Mouse (Mus musculus) embryonic facial prominence, embryonic 14.5 days (tissue): ENCODE results near the gene Ckap4. TPM values are rescaled to one million over a fixed set of nuclear protein-coding genes. Genes with fewer than 3 reads are reported as not detected.
A peak's percentile ranks its signal among the peaks of the same experiment; 100 is the strongest.

Source experiments
- ATAC-seq: fragments of 200-750 bp; cut with Nextera tagmentation; 2 replicates; pipeline ENCODE4 v1.8.0; 2017; ENCODE audit warnings: low read depth, moderate number of reproducible peaks, moderate TSS enrichment
- DNase-seq: peaks from one replicate; pipeline ENCODE4 v3.0.0-alpha.2; 2015; ENCODE audit warnings: low spot score
- H3K27ac ChIP-seq: fragments of 300-500 bp; sonication (generic); replicated peaks from 2 replicates; pipeline ENCODE4 v1.5.1; 2014; ENCODE audit warnings: low read depth, mild to moderate bottlenecking, low read length, moderate library complexity
- H3K27me3 ChIP-seq: fragments of 300-500 bp; sonication (generic); replicated peaks from 2 replicates; pipeline ENCODE4 v1.6.1; 2014; ENCODE audit warnings: low read length; ENCODE audit not compliant: control insufficient read depth, insufficient read depth
- H3K36me3 ChIP-seq: fragments of 300-500 bp; sonication (generic); 2 replicates; pipeline ENCODE4 v1.6.1; 2014; ENCODE audit warnings: low read length, mixed read lengths; ENCODE audit not compliant: control insufficient read depth, insufficient read depth
- H3K4me1 ChIP-seq: fragments of 300-500 bp; sonication (generic); 2 replicates; pipeline ENCODE4 v1.6.1; 2014; ENCODE audit warnings: antibody characterized with exemption, low read length; ENCODE audit not compliant: control insufficient read depth, insufficient read depth
- H3K4me2 ChIP-seq: fragments of 300-500 bp; sonication (generic); 2 replicates; pipeline ENCODE4 v1.6.1; 2014; ENCODE audit warnings: low read depth, mild to moderate bottlenecking, low read length, moderate library complexity, mixed read lengths
- H3K4me3 ChIP-seq: fragments of 300-500 bp; sonication (generic); 2 replicates; pipeline ENCODE4 v1.5.1; 2014; ENCODE audit warnings: low read depth, mild to moderate bottlenecking, low read length
- H3K9ac ChIP-seq: fragments of 300-500 bp; sonication (generic); 2 replicates; pipeline ENCODE4 v1.6.1; 2014; ENCODE audit warnings: low read depth, mild to moderate bottlenecking, low read length, moderate library complexity, mixed read lengths
- H3K9me3 ChIP-seq: fragments of 300-500 bp; sonication (generic); 2 replicates; pipeline ENCODE4 v1.6.1; 2016; ENCODE audit warnings: low read length; ENCODE audit not compliant: control insufficient read depth
- WGBS: fragments of 180-500 bp; shearing (Covaris S2); extraction: QIAGEN DNeasy Blood & Tissue Kit; methylation state at CpG from one replicate; pipeline ENCODE4 v1.1.7; 2014; 5-methylcytosine and 5-hydroxymethylcytosine counted together
- polyA plus RNA-seq: library from polyadenylated mRNA; unstranded; fragments of >200 nt; fragmentation: Nextera tagmentation; extraction: Ambion mirVana; gene quantifications from 2 replicates; pipeline ENCODE4 v1.2.1, GENCODE M21; 2014

The Ckap4 gene
- polyA plus RNA-seq, 1 experiment from 2014 or later: 203 TPM

DNA sequence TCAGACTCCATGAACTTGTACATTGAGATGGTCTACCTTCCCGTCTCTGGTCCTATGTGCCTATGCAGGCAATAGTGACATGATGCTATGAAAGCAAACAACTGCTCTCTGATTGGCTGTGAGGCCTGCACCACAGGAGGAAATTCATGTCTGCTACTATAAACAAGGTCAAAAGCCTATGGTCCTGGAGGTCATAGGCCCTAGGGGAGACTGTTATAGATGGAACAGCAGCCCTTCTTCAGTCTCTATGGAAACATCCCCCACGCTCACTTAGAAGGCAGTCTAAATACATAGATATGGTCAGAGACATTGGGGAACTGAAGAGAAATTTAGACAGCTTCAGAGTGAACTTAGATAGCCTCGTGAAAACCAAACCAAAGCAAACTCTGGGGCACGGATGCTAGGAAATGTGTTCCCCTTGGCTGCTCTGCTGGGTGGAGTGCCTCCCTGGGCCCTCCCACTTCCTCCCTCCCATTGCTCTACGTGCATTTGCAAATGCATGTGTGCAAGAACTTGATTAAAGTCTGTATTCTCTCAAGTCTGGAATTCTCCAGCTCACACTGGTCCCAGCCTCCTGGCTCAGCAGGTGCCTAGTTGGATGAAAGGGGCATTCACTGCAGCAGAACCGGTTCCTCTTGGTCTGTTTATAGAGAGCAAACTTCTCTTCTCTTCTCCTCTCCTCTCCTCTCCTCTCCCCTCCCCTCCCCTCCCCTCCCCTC lies 20.6 kb upstream of the Ckap4 start:
- no peak for ATAC-seq

DNA sequence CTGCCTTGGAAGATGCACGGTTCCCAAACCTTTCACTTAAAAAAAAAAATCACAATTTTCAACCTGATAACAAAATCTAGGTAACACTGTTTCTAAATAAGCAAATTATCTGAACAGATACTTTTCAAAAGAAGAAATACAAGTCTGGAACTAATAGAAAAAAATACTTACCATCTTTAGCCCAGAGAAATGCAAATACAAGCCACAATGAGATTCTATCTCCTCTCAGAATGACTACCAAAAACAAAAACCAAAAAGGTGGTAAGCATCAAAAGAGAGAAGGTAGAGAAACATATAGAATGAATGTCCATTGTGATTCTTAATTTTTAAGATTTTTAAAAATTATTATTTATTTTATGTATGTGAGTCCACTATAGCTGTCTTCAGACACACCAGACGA lies 18.6 kb upstream of the Ckap4 start:
- H3K4me1 ChIP-seq: no peaks in the 10 kb centered on the region
- no peak overlapping the region for H3K4me2 ChIP-seq
- H3K9ac ChIP-seq: no peak overlapping the region
- no peaks in the 10 kb centered on the region for H3K9me3 ChIP-seq
- DNase-seq (no peak), ATAC-seq (no peak)
- H3K4me3 ChIP-seq: no peak overlapping the region
- H3K27ac ChIP-seq: no peak overlapping the region
- H3K27me3 ChIP-seq: no peaks in the 10 kb centered on the region
- WGBS: 91% methylated on average over 2 of the region's 2 CpGs
- no peaks in the 10 kb centered on the region for H3K36me3 ChIP-seq

More for the DNA sequence above, 20.6 kb upstream of the Ckap4 start:
- no peak overlapping the region for H3K4me3 ChIP-seq
- DNase-seq: peak; percentile 50
- no peak overlapping the region for H3K27ac ChIP-seq
- H3K4me1 ChIP-seq: no peaks in the 10 kb centered on the region
- no peak overlapping the region for H3K4me2 ChIP-seq
- H3K27me3 ChIP-seq: no peaks in the 10 kb centered on the region
- H3K9me3 ChIP-seq: 0 out of 2 replicates have a peak, but pooled peaks cover 8% of the 10 kb centered on the region
- no peaks in the 10 kb centered on the region for H3K36me3 ChIP-seq
- H3K9ac ChIP-seq: no peak overlapping the region
- whole genome bisulfite sequencing: 30% methylated on average over 6 of the region's 6 CpGs

GRCm38 (mm10) chr10:84551846-84552245 lies 18.0 kb upstream of the Ckap4 start:
- Histone ChIP-seq H3K36me3 (no peaks in the 10 kb centered on the region), H3K27ac (no peak overlapping the region), H3K4me1 (no peaks in the 10 kb centered on the region), H3K9me3 (no peaks in the 10 kb centered on the region), H3K4me3 (no peak overlapping the region), H3K9ac (no peak overlapping the region), H3K27me3 (no peaks in the 10 kb centered on the region), H3K4me2 (no peak overlapping the region)
- WGBS: 89% methylated on average over 3 of the region's 3 CpGs
- ATAC-seq (no peak), DNase-seq (no peak)

DNA sequence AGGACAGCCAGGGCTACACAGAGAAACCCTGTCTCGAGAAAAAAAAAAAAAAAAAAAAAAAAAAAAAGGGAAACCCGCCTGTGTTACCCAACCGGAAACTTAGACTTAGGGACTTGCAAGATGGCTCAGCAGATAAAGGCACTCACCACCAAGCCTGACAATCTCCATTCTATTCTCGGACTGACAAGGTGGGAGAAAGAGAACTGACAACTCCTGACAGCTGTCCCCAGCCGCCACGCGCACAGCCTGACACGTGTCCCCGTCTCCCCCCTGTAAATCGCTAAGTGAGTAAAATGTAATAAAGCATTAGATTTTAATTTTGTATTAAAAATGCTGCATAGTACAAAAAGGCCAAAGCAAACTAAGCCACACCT lies 16.0 kb upstream of the Ckap4 start:
- DNase-seq: no peak
- Histone ChIP-seq H3K9ac (no peak overlapping the region), H3K27me3 (no peaks in the 10 kb centered on the region), H3K4me3 (no peak overlapping the region), H3K9me3 (no peaks in the 10 kb centered on the region), H3K27ac (no peak overlapping the region), H3K4me2 (no peak overlapping the region), H3K36me3 (no peaks in the 10 kb centered on the region), H3K4me1 (no peaks in the 10 kb centered on the region)
- WGBS: 80% methylated on average over 10 of the region's 10 CpGs
- ATAC-seq: no peak

- H3K4me2 ChIP-seq: no peak overlapping the region
- H3K27ac ChIP-seq: no peak overlapping the region
- H3K4me3 ChIP-seq: no peak overlapping the region
- no peak for ATAC-seq
- H3K27me3 ChIP-seq: no peaks in the 10 kb centered on the region
- no peak overlapping the region for H3K9ac ChIP-seq
- no peaks in the 10 kb centered on the region for H3K4me1 ChIP-seq
- WGBS: 81% methylated on average over 17 of the region's 17 CpGs
- no peaks in the 10 kb centered on the region for H3K9me3 ChIP-seq
- DNase-seq: no peak
- H3K36me3 ChIP-seq: no peaks in the 10 kb centered on the region
Measured at GRCm38 (mm10) chr10:84549146-84549919, 15.5 kb upstream of the Ckap4 start.

- H3K9me3 ChIP-seq: no peaks in the 10 kb centered on the region
- no peak overlapping the region for H3K4me2 ChIP-seq
- H3K27ac ChIP-seq: no peak overlapping the region
- DNase-seq (no peak), ATAC-seq (no peak)
- H3K9ac ChIP-seq: no peak overlapping the region
- H3K27me3 ChIP-seq: no peaks in the 10 kb centered on the region
- no peaks in the 10 kb centered on the region for H3K36me3 ChIP-seq
- no peaks in the 10 kb centered on the region for H3K4me1 ChIP-seq
- H3K4me3 ChIP-seq: no peak overlapping the region
- 49% methylated on average over 7 of the region's 7 CpGs for WGBS
Measured at GRCm38 (mm10) chr10:84544841-84545610, 11.2 kb upstream of the Ckap4 start.

DNA sequence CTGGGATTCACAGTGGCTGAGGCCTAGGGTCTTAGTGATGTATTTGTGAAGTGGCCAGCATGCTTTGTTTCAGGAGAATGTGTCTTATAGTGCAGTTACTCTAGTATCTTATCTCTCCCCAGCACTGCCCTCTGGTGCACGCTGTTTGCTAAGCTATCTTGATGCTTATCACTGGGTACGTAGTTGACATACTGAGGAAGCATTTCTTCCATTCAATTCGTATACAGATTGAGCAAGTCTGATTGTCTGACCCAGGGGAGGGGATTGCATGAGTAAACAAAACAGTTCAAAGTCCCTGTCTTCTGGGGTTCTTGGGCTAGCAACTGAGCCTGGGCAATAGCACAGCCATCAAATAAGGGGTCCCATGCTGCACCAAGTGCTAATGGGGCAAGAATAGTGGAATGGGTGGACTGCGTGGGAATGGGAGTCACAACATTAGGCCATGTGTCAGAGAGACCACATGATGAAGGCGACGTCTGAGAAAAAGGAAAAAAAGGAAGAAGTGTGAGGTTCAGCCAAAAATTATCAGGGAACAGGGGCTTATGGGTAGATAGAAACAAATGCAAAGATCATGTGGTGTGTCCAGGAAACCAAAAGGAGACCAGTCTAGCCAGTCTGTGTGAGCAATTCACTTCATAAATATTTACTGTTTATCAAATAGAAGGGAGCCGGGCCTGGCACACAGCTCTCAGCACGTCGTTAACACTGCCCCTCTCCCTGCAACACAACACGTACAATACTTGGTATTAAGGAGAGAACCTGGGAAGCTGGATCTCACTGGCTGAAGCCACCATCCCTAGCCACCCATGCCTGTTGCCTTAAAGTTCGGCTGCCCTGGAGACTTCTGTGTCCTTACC lies 9.2 kb upstream of the Ckap4 start:
- ATAC-seq: no peak
- DNase-seq: no peak
- no peaks in the 10 kb centered on the region for H3K4me1 ChIP-seq

DNA sequence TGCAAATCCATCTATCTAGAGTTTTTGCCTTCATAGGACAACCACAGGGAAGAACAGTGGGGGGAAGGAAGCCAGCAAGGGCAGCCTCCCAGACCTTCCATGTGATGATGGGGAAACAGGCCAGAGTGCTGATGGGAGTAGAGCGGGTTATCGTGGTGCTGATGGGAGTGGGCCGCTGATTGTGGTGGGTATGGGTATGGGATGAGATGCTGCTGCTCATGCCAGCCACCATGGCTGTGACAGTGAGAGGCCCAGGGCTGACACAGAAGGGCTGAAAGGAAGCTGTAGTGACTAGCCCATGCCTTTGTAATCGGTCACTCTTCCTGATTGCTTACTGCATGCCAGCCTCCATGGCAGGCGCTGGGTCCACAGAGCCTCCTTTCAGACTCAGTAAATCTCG lies 5.8 kb upstream of the Ckap4 start:
- 87% methylated on average over 6 of the region's 6 CpGs for WGBS
- Histone ChIP-seq H3K27me3 (no peaks in the 10 kb centered on the region), H3K9ac (no peak overlapping the region), H3K9me3 (no peaks in the 10 kb centered on the region), H3K4me2 (no peak overlapping the region), H3K27ac (no peak overlapping the region), H3K36me3 (no peaks in the 10 kb centered on the region), H3K4me3 (no peak overlapping the region), H3K4me1 (no peaks in the 10 kb centered on the region)
- no peak for ATAC-seq
- no peak for DNase-seq

More for the DNA sequence above, 9.2 kb upstream of the Ckap4 start:
- H3K9ac ChIP-seq: no peak overlapping the region
- H3K4me3 ChIP-seq: no peak overlapping the region
- no peaks in the 10 kb centered on the region for H3K9me3 ChIP-seq
- no peak overlapping the region for H3K4me2 ChIP-seq
- no peaks in the 10 kb centered on the region for H3K27me3 ChIP-seq
- H3K27ac ChIP-seq: no peak overlapping the region
- no peaks in the 10 kb centered on the region for H3K36me3 ChIP-seq
- 79% methylated on average over 11 of the region's 11 CpGs for WGBS
